8 mouse cellular contexts compared by ENCODE assay signal in the genomic region with DNA sequence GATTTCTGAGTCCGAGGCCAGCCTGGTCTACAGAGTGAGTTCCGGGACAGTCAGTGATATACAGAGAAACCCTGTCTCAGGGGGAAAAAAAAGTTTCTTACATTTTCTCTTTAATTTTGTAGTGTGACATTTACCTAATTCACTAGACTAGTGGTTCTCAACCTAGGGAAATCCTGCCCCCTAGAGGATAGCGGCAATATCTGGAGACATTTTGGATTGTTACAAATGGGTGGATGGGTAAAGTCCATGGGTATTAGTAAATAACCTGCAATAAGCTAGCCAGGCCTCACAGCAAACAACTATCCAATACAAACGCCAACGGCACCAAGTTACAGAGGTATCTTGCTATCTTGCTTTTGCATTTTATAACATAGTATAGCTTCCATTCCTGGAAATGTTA. TPM values are rescaled to one million over a fixed set of nuclear protein-coding genes. Genes with fewer than 3 reads are reported as not detected.
DNase-seq lines count a peak whose midpoint lies in the region; ATAC-seq and TF ChIP-seq lines count a peak whose summit lies in the region.

No protein-coding gene starts in this region.

- peaks cover 57% of the 10 kb centered on the region for H3K36me3 ChIP-seq in G1E (replicated peaks)

- H3K4me3 ChIP-seq in G1E (ENCODE audit: low read depth, low read length) = no peak overlapping the region

- H3K27me3 ChIP-seq in G1E (ENCODE audit: insufficient read depth, low read length) = no peaks in the 10 kb centered on the region

- no peaks in the 10 kb centered on the region for H3K9me3 ChIP-seq in G1E (replicated peaks)

- DNase-seq in heart, adult 9 months (ENCODE audit: low spot score in 2 of 2) = peak; percentile 35 to 46
- no peak for DNase-seq in heart, adult 11 months
- peak; percentile 78 for DNase-seq in 3T3-L1 (ENCODE audit: low read depth, low spot score)
- DNase-seq in G1E (ENCODE audit: low spot score) = peak; percentile 29
- DNase-seq in cerebellum, postnatal 25 days = peak; percentile 29 to 71
- peak; percentile 82 for DNase-seq in kidney, adult 9 months
- no peak for DNase-seq in neural tube, embryonic 10.5 days (ENCODE audit: extremely low spot score, low spot score)

- peak; percentile 53 for TF ChIP-seq CTCF in G1E (IDR thresholded peaks at IDR 0.05; ENCODE audit: low read depth, low read length)

- peak; percentile 52; the same call in 1 of the 2 replicates for ATAC-seq in G1E (ENCODE audit: extremely low read depth, insufficient number of reproducible peaks, low FRiP score, poor library complexity, severe bottlenecking)
- peak; percentile 81 for ATAC-seq in megakaryocyte progenitor cell, adult 5-6 weeks (replicated peaks; ENCODE audit: poor library complexity)

- no peaks in the 10 kb centered on the region for H3K4me1 ChIP-seq in G1E (ENCODE audit: insufficient read depth, low read depth, low read length)

RNA-seq across cellular contexts. Expression of a gene that starts 15.1 kb away (rescaled TPM):
- total RNA-seq in G1E (2014; fragmentation: Nextera tagmentation) (123 and 151 TPM in 2 replicates), G1E (2017) (33.7 and 39.9 TPM in 2 replicates)
- polyA plus RNA-seq in G1E (2012) = 9.7 and 11.6 TPM in 2 replicates
- 47.1 and 53.9 TPM in 2 replicates for total RNA-seq in megakaryocyte progenitor cell, adult 5-6 weeks (2015)
- total RNA-seq in megakaryocyte progenitor cell, adult 5-6 weeks (2017) = 25.5 and 35.5 TPM in 2 replicates

RNA-seq across cellular contexts. Expression of a gene that starts 27.9 kb away (rescaled TPM):
- total RNA-seq in G1E (2014; fragmentation: Nextera tagmentation) = 10.1 and 12.9 TPM in 2 replicates
- total RNA-seq in G1E (2017) = 18.4 and 21.2 TPM in 2 replicates
- polyA plus RNA-seq in G1E (2012) = 1.9 and 2.2 TPM in 2 replicates
- 13.6 and 21.3 TPM in 2 replicates for total RNA-seq in megakaryocyte progenitor cell, adult 5-6 weeks (2015)
- 33.9 and 35.8 TPM in 2 replicates for total RNA-seq in megakaryocyte progenitor cell, adult 5-6 weeks (2017)

RNA-seq across cellular contexts. Expression of a gene that starts 28.0 kb away (rescaled TPM):
- total RNA-seq in G1E (2014; fragmentation: Nextera tagmentation) = 66.9 and 83.2 TPM in 2 replicates
- total RNA-seq in G1E (2017) = 15.9 and 19.6 TPM in 2 replicates
- 8.2 and 12.1 TPM in 2 replicates for polyA plus RNA-seq in G1E (2012)
- total RNA-seq in megakaryocyte progenitor cell, adult 5-6 weeks (2015) = 21.3 and 31.6 TPM in 2 replicates
- total RNA-seq in megakaryocyte progenitor cell, adult 5-6 weeks (2017) = 8.9 and 15.1 TPM in 2 replicates

Comparison
In these comparisons a context has a peak if more than half of its experiments do, and no peak if none do; other contexts are left out.
1. DNase-seq: peak in heart, adult 9 months (2 of 2), 3T3-L1 (single experiment), G1E (single experiment), cerebellum, postnatal 25 days (2 of 2) and kidney, adult 9 months (single experiment); none in heart, adult 11 months (single experiment) and neural tube, embryonic 10.5 days (single experiment).